Mouse (Mus musculus): ENCODE measurements around the gene Gm20458. TPM values are rescaled to one million over a fixed set of nuclear protein-coding genes. Genes with fewer than 3 reads are reported as not detected.

Gm20458 gene
- polyA plus RNA-seq, 2 experiments: 9.0 to 14.3 TPM

GRCm38 (mm10) chr2:164453047-164453757 lies 7.6 kb upstream of the Gm20458 start:
- ATAC-seq (ENCODE audit: low FRiP score, low read depth): no peak
- Histone ChIP-seq H3K9ac (ENCODE audit: low read depth, low read length, severe bottlenecking) (no peak overlapping the region), H3K27ac (replicated peaks; ENCODE audit: low read depth, low read length) (0 out of 2 replicates have a peak overlapping the region, but pooled peaks have one; percentile 40), H3K27me3 (ENCODE audit: control insufficient read depth, insufficient read depth, low read length) (no peaks in the 10 kb centered on the region), H3K4me2 (replicated peaks; ENCODE audit: low read depth, low read length, severe bottlenecking) (no peak overlapping the region), H3K4me3 (replicated peaks; ENCODE audit: low read length) (no peak overlapping the region), H3K9me3 (ENCODE audit: control insufficient read depth, low read length) (no peaks in the 10 kb centered on the region), H3K4me1 (ENCODE audit: control insufficient read depth, insufficient read depth, low read length) (peaks cover 34% of the 10 kb centered on the region), H3K36me3 (ENCODE audit: control insufficient read depth, insufficient read depth, low read length) (no peaks in the 10 kb centered on the region)
- no peak for TF ChIP-seq POLR2A (IDR thresholded peaks at IDR 0.05; ENCODE audit: borderline replicate concordance, extremely low read depth, insufficient read depth, insufficient read length)
- 80% methylated on average over 14 of the region's 14 CpGs for WGBS
- DNase-seq (ENCODE audit: low spot score): no peak

GRCm38 (mm10) chr2:164453887-164454500 lies 6.8 kb upstream of the Gm20458 start:
- no peak overlapping the region for H3K27ac ChIP-seq (replicated peaks; ENCODE audit: low read depth, low read length)
- 77% methylated on average over 7 of the region's 7 CpGs for WGBS
- no peak overlapping the region for H3K4me3 ChIP-seq (replicated peaks; ENCODE audit: low read length)
- H3K27me3 ChIP-seq (ENCODE audit: control insufficient read depth, insufficient read depth, low read length): no peaks in the 10 kb centered on the region
- no peak overlapping the region for H3K9ac ChIP-seq (ENCODE audit: low read depth, low read length, severe bottlenecking)
- ATAC-seq (ENCODE audit: low FRiP score, low read depth) (no peak), DNase-seq (ENCODE audit: low spot score) (no peak)
- H3K36me3 ChIP-seq (ENCODE audit: control insufficient read depth, insufficient read depth, low read length): no peaks in the 10 kb centered on the region
- no peak overlapping the region for H3K4me2 ChIP-seq (replicated peaks; ENCODE audit: low read depth, low read length, severe bottlenecking)
- no peak for TF ChIP-seq POLR2A (IDR thresholded peaks at IDR 0.05; ENCODE audit: borderline replicate concordance, extremely low read depth, insufficient read depth, insufficient read length)
- H3K4me1 ChIP-seq (ENCODE audit: control insufficient read depth, insufficient read depth, low read length): peaks cover 33% of the 10 kb centered on the region
- no peaks in the 10 kb centered on the region for H3K9me3 ChIP-seq (ENCODE audit: control insufficient read depth, low read length)

GRCm38 (mm10) chr2:164454846-164455245 lies 5.9 kb upstream of the Gm20458 start:
- Histone ChIP-seq H3K4me2 (replicated peaks; ENCODE audit: low read depth, low read length, severe bottlenecking) (no peak overlapping the region), H3K36me3 (ENCODE audit: control insufficient read depth, insufficient read depth, low read length) (no peaks in the 10 kb centered on the region), H3K27ac (replicated peaks; ENCODE audit: low read depth, low read length) (no peak overlapping the region), H3K9ac (ENCODE audit: low read depth, low read length, severe bottlenecking) (no peak overlapping the region), H3K4me3 (replicated peaks; ENCODE audit: low read length) (no peak overlapping the region), H3K9me3 (ENCODE audit: control insufficient read depth, low read length) (no peaks in the 10 kb centered on the region), H3K27me3 (ENCODE audit: control insufficient read depth, insufficient read depth, low read length) (no peaks in the 10 kb centered on the region), H3K4me1 (ENCODE audit: control insufficient read depth, insufficient read depth, low read length) (peaks cover 31% of the 10 kb centered on the region)
- 73% methylated on average over 10 of the region's 10 CpGs for WGBS
- no peak for TF ChIP-seq POLR2A (IDR thresholded peaks at IDR 0.05; ENCODE audit: borderline replicate concordance, extremely low read depth, insufficient read depth, insufficient read length)
- ATAC-seq (ENCODE audit: low FRiP score, low read depth): no peak
- DNase-seq (ENCODE audit: low spot score): peak; percentile 63

- Histone ChIP-seq H3K4me1 (ENCODE audit: control insufficient read depth, insufficient read depth, low read length) (peaks cover 31% of the 10 kb centered on the region), H3K4me3 (replicated peaks; ENCODE audit: low read length) (no peak overlapping the region), H3K27ac (replicated peaks; ENCODE audit: low read depth, low read length) (no peak overlapping the region), H3K9me3 (ENCODE audit: control insufficient read depth, low read length) (no peaks in the 10 kb centered on the region), H3K4me2 (replicated peaks; ENCODE audit: low read depth, low read length, severe bottlenecking) (no peak overlapping the region), H3K9ac (ENCODE audit: low read depth, low read length, severe bottlenecking) (no peak overlapping the region), H3K27me3 (ENCODE audit: control insufficient read depth, insufficient read depth, low read length) (no peaks in the 10 kb centered on the region), H3K36me3 (ENCODE audit: control insufficient read depth, insufficient read depth, low read length) (no peaks in the 10 kb centered on the region)
- TF ChIP-seq POLR2A (IDR thresholded peaks at IDR 0.05; ENCODE audit: borderline replicate concordance, extremely low read depth, insufficient read depth, insufficient read length): no peak
- ATAC-seq (ENCODE audit: low FRiP score, low read depth): no peak
- 66% methylated on average over 6 of the region's 6 CpGs for WGBS
- DNase-seq (ENCODE audit: low spot score): no peak
These were observed 5.2 kb upstream of the Gm20458 start for GRCm38 (mm10) chr2:164455421-164456190.

DNA sequence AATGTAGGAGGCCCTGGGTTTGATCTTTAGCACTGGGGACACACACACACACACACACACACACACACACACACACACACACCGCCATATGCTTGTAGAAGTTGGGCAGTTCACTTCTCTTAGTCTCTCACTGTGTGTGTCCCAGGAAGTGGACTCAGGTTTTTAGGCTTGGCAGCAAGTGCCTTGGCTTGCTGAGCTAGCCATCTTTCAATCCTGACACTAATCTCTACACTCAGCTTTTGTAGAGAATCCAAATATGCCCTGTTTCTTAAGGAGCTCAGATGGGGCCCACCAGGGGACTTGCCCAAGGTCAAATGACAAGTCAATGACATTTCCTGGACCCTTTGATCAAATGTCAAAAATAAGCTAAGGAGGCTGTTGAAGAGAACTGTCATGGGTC lies 4.4 kb upstream of the Gm20458 start:
- Histone ChIP-seq H3K9me3 (ENCODE audit: control insufficient read depth, low read length) (no peaks in the 10 kb centered on the region), H3K27ac (replicated peaks; ENCODE audit: low read depth, low read length) (no peak overlapping the region), H3K36me3 (ENCODE audit: control insufficient read depth, insufficient read depth, low read length) (no peaks in the 10 kb centered on the region), H3K4me1 (ENCODE audit: control insufficient read depth, insufficient read depth, low read length) (peaks cover 31% of the 10 kb centered on the region), H3K9ac (ENCODE audit: low read depth, low read length, severe bottlenecking) (no peak overlapping the region), H3K4me2 (replicated peaks; ENCODE audit: low read depth, low read length, severe bottlenecking) (no peak overlapping the region), H3K27me3 (ENCODE audit: control insufficient read depth, insufficient read depth, low read length) (no peaks in the 10 kb centered on the region), H3K4me3 (replicated peaks; ENCODE audit: low read length) (no peak overlapping the region)
- no peak for ATAC-seq (ENCODE audit: low FRiP score, low read depth)
- DNase-seq (ENCODE audit: low spot score): no peak
- WGBS: 92% methylated on average over 1 of the region's 1 CpGs
- no peak for TF ChIP-seq POLR2A (IDR thresholded peaks at IDR 0.05; ENCODE audit: borderline replicate concordance, extremely low read depth, insufficient read depth, insufficient read length)
